Mouse (Mus musculus) T-cell, adult 2 months (primary cell): ENCODE measurements around the gene Il15ra.

Experiments
- DNase-seq: peaks from one replicate; pipeline ENCODE4 v3.0.0; 2022; ENCODE audit warnings: low spot score

Il15ra gene

DNA sequence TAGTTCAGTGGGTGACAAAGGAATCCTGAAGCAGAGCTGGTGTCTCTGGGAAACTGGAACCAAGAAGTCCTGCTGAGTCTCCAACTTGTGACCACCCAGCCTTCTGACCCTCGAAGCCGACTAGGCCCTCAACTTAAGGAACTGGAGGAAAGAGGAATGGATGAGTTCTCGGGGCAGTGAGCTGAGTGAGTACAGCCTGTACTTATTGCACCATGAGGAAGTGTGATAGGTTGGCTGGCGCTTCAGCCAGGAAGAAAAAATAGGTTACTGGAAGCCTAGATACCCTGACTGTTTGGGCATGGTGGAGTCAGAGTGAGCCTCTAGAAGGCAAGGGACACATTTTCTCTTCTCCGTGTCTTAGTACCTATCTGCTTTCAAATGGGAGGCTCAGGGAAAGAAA is 3.4 kb downstream of the Il15ra start:
- no peak for DNase-seq

DNA sequence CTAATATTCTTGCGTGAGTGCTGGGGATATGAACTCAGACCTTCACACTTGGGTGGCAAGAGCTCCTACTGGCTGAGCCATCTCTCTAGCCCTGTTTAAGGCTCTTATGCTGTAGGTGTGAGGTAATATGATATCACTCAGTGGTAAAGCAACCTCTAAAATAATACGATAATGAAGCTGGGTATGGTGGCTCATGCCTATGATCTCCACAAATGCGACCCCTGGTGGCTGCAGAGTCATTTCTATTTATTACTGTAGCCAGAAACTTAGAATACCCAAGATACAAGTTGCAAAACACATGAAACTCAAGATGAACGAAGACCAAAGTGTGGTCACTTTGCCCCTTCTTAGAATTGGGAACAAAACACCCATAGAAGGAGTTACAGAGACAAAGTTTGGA is 5.0 kb downstream of the Il15ra start:
- DNase-seq = peak; percentile 16

DNA sequence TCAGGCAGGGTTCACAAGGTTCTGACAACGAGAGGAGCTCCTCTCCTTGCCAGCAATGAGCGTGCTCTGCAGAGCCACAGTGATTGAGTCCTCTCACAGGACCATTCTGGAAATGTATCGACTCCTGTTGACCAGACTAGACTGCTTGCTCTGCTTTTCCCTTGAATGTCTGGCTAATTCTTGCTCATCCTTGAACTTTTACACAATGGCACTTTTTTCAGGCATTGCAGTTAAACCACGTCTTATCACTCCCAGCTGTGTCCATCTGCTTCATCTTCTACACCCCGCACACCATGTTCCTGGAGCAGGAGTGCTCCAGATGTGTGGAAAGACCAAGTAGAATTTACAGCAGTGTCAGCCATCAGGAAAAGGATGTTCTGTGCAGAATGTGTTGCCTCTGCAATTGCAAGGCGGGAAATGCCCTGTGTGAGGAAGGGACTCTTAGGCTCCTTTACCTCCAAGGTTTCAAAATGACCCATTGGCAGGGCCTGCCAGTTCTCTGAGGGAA is 7.4 kb downstream of the Il15ra start:
- no peak for DNase-seq

DNA sequence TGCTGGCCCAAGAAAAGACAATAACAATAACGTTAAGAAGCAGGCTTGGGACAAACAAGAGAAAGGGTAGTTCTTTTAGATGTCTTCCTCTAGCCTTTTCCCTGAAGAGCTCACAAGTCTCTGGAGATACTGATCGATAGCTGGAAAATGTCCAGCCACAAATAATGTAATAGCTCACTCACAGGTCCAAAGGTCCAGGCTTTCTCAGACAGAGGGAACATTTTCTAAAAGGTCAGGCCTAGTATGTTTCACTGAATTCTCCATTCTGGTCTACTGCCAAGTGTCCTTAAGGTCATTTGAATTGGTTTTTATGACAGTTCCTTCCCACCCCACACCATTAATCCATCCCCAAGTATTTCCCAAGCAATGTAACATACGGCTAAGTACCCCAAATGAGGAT is 7.9 kb downstream of the Il15ra start:
- DNase-seq = no peak

DNA sequence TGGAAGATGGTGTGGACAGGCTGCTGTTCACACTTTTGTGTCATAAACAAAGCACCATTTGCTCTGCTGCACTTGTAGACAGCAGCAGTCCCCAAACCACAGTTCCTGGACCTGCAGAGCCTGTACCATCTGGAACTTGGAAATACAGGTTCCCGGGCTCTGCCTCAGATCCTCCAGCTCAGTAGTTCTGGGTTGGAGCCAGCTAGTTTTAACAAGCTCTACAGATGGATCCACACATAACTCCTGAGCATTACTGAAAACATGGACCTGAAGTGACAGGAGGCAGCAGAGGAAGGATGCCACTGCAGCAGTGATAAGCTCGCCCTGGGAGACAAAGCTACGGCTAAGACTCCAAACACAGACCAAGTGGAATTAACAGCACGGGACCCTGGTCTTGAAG is 9.4 kb downstream of the Il15ra start:
- DNase-seq = no peak

- no peak for DNase-seq
Observed at GRCm38 (mm10) chr2:11718573-11718972, 13.5 kb downstream of the Il15ra start.

- DNase-seq = no peak
Observed at GRCm38 (mm10) chr2:11722564-11722963, 17.5 kb downstream of the Il15ra start.

DNA sequence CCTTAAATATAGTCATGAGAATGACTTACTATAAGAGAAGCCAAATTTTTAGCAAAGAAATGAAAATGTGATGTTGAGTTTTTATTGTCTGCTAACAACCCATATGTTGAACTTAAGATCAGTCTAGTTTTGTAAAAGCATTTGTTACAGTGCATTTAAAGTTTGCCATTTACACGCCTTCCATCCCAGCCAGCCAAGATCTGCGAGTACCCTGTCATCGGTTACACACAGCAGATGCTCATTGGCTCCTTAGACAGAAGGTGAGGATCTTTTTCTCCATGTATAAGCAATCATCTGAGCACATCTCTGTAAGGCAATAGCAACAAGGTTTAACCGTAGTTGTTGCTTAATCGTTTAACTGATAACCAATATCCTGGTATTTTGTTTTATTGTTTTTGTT is 22.5 kb downstream of the Il15ra start:
- no peak for DNase-seq

- DNase-seq = no peak
Observed at GRCm38 (mm10) chr2:11729091-11729490, 24.0 kb downstream of the Il15ra start.

GRCm38 (mm10) chr2:11732978-11733377 is 27.9 kb downstream of the Il15ra start:
- no peak for DNase-seq

DNA sequence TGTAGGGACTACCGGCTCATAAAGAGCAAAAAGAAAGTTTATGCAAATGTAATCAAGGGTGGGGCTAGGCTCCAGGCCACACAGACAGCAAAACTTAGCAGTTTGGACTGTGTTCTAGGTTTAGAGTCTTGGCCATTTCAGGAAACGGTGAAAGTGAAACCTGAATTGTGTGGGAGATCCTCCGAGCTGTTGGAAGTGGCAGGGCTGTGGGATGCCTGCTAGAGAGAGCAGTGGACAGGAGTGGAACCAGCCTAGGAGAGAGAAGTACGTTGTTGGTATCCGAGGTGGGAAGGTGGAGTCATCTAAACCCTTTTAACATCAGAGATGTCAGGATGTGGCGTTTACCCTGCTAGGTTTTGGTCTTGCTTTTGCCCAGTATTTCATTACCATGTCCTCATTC is 30.8 kb downstream of the Il15ra start:
- DNase-seq = no peak

DNA sequence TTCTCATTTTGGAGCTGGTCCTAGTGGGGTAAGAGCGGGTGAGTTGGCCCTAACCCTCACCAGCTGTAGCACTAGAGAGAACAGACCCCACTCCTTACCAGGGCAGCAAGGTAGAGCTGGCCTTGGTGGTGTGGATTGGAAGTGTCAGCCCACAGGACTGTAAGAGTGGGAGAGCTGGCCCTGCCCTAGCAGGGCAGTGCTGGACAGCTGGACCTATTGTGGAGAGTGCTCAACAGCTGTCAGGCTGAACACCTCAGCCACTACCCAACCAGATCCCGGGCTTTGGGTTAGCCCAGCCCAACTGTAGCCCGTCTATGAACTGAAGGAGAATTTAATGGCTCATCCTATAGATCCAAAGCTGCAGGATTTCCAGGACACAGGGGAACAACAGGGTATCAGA is 33.7 kb downstream of the Il15ra start:
- DNase-seq = no peak

DNA sequence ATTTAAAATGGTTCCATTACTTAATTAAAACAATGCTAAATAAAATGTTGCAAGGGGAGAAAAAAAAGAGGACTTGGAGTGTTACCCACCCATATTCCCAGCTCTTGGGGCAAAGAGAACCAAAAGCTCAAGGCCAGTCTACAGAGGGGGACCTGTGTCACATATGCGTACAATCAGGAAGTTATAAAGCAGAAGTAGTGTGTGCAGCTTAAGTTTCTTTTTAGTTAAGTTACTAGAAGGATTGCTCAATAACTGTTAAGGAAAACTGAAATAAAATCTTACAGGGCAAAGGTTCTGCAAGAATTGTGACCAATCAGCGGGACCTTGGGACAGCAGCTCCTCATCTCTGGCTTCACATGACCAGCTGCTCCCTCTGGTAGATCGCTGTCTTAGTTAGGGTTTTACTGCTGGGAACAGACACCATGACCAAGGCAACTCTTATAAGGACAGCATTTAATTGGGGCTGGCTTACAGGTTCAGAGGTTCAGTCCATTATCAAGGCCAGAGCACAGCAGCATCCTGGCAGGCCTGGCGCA is 34.5 kb downstream of the Il15ra start:
- DNase-seq = no peak

DNA sequence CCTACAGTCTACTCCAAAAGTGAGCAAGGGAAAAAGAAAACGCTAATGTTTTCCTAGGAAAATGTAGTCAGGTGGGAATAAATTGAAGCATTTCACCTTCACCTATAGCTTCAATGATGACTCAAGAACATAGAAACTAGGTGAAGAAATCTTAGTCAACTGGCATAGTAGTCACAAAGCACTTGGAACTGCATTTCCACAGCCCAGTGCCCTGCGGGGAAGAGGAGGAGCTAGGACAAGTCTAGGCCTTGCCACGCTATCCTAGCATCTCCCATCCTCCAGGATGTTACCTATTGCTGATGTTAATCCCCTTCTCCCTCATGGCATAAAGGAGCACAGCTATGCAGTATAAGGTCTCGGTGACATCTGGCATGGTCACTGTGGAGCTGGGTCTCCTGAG is 57.5 kb downstream of the Il15ra start:
- DNase-seq = no peak

DNA sequence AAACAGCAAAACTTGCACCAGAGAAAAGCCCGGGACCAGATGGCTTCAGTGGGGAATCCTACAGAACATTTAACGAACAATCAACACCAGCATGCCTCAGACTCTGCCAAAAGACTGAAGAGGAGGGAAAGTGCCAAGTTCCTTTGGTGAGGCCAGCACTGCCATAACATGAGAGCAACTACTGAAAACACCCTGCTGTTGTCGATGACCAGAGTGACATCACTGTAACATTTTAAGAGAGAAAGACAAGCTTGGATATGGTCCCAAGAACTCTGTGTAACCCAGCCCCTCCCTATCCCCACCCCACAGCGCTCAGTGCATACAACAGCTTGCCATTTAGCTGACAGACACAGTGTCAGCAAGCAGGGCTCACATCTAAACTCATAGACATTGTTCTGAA is 60.6 kb downstream of the Il15ra start:
- no peak for DNase-seq

DNA sequence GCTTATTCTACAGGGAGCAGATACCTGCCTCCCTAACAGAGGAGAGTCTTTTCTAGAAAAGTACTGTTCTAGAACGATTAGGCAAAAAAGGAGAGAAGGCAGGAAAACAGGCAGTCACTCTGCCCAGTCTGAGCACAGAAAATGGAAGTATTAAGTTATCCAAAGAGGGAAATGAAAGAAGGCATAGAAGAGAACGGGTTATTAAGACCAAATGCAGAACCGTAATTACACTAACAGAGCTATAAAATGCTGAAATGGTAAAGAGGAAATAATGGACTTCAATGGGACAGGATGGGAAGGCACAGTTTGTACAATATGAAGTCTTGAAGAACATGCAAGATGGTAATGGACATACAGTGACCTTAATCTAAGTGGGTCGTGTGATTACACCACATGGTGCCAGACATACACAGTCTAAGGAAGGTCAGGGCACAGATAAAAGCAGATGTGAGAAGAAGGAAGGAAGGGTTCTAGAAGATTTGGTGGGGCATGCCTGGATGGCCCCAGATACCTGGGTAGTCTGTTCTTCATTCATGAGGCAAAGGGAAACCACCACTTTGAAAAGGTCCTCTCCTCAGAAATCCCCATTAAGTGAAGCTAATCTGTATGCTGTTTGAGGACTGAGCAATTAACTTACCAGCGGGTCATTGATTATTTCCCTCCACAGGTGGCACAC is 61.5 kb downstream of the Il15ra start:
- DNase-seq = no peak

- no peak for DNase-seq
Observed at GRCm38 (mm10) chr2:11767161-11767545, 62.1 kb downstream of the Il15ra start.

- DNase-seq = no peak
Observed at GRCm38 (mm10) chr2:11771701-11772100, 66.6 kb downstream of the Il15ra start.

GRCm38 (mm10) chr2:11772401-11772800 is 67.3 kb downstream of the Il15ra start:
- DNase-seq = no peak

GRCm38 (mm10) chr2:11774426-11774825 is 69.3 kb downstream of the Il15ra start:
- no peak for DNase-seq

DNA sequence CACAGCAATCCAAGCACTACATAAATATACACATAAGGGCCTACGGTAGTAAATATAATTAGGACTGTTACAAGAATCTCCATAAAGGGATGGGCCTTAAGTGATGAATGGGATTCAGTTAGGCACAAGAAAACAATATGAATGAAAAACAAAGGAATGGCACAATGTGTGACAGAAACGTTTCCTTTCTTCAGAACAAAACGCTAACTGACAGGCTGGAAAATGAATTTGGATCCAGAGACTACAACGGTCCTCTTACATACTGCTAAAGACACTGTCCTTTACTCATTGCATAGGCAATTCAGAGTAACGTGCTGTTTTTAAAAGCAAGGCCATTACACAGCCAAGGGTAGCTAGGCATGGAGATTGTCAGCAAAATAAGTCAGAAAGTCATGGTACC is 70.0 kb downstream of the Il15ra start:
- DNase-seq = no peak

- no peak for DNase-seq
Observed at GRCm38 (mm10) chr2:11776415-11776814, 71.3 kb downstream of the Il15ra start.

DNA sequence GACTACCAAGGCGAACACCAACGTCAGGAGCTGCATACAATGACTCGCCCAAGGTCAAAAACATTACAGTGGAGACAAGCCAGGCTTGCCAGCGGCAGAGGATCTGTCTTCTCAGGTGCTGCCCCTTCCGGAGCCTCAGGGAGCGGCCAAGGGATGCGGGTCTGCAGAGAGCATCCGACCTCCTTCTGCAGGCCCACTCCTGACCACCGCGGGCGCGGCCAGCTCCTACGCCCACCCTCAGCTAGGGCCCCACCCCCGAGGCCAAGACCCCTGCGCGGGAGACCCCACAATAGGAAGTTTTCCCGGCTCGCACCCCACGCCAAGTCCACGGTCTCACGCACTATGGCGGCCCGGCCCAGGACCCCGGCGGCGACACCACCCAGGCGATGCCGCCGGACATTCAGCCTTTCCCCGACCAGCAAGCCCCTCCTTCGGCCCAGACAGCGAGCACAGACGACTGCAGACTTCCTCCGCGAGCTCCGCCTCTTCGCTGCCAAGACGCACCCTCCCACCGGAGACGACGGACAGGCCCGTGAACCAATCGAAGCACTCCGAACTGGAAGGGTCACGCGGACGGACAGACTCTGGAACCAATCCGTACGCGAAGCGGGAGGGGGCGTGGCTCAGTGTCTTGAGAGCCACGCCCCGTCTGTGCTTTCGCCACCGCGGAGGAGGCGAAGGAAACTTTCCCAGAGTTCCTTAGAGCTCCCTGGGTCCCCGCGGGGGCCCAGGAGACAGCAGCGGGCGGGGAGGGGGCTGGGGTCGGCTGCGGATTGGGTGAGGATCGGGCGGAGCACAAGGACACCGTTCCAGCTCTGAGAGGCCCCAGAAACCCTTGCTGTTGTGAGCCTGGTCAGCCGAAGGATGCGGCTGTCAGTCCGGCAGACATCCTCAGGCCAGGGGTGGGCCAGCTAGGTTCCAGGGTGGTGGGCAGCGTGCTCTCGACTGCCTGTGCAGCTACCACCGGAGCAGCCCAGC is 72.3 kb downstream of the Il15ra start, which contains the start of the genes Fbh1 and Ankrd16:
TSS of gene Fbh1 (minus strand) at position 492 of the 978 bp plus-strand sequence.
TSS of gene Ankrd16 (plus strand) at position 786 of the 978 bp plus-strand sequence.
- DNase-seq = peak; percentile 99
